Mouse (Mus musculus) heart, postnatal 0 days (tissue): ENCODE measurements at regions not wholly inside any gene's neighbourhood (a gene's known extent, or its start where the extent isn't known, plus 50 kb on each side); places are given as distances from the start of the nearest gene placed in this dataset.

Experiments
- ATAC-seq: fragments of 200-750 bp; cut with Nextera tagmentation; 2 replicates; pipeline ENCODE4 v1.8.0; 2017; ENCODE audit warnings: low read depth, moderate number of reproducible peaks, moderate library complexity; ENCODE audit not compliant: insufficient read depth
- DNase-seq: peaks from one replicate; pipeline ENCODE4 v3.0.0-alpha.2; 2016; ENCODE audit warnings: low spot score
- H3K27ac ChIP-seq: fragments of 300-500 bp; sonication (generic); 2 replicates; pipeline ENCODE4 v1.5.1; 2014; ENCODE audit warnings: low read depth, mild to moderate bottlenecking
- H3K27me3 ChIP-seq: fragments of 300-500 bp; sonication (generic); 2 replicates; pipeline ENCODE4 v1.6.1; 2014; ENCODE audit warnings: low read length, mixed read lengths; ENCODE audit not compliant: control insufficient read depth, insufficient read depth
- H3K36me3 ChIP-seq: fragments of 300-500 bp; sonication (generic); replicated peaks from 2 replicates; pipeline ENCODE4 v1.6.1; 2014; ENCODE audit warnings: low read length, mixed read lengths; ENCODE audit not compliant: control insufficient read depth, insufficient read depth
- H3K4me1 ChIP-seq: fragments of 300-500 bp; sonication (generic); 2 replicates; pipeline ENCODE4 v1.6.1; 2014; ENCODE audit warnings: antibody characterized with exemption; ENCODE audit not compliant: control insufficient read depth, insufficient read depth
- H3K4me2 ChIP-seq: fragments of 300-500 bp; sonication (generic); 2 replicates; pipeline ENCODE4 v1.6.1; 2014; ENCODE audit warnings: low read depth, mild to moderate bottlenecking, low read length, moderate library complexity
- H3K4me3 ChIP-seq: fragments of 300-500 bp; sonication (generic); 2 replicates; pipeline ENCODE4 v1.5.1; 2014; ENCODE audit warnings: low read depth, low read length
- H3K9ac ChIP-seq: fragments of 300-500 bp; sonication (generic); replicated peaks from 2 replicates; pipeline ENCODE4 v1.6.1; 2014; ENCODE audit warnings: low read depth, low read length, mixed read lengths
- H3K9me3 ChIP-seq: fragments of 300-500 bp; sonication (generic); replicated peaks from 2 replicates; pipeline ENCODE4 v1.6.1; 2016; ENCODE audit warnings: low read length; ENCODE audit not compliant: control insufficient read depth
- CTCF ChIP-seq: IDR thresholded peaks from 2 replicates; pipeline ENCODE4 v1.5.1; 2016; ENCODE audit warnings: antibody characterized with exemption, control low read depth, low read depth
- EP300 ChIP-seq: IDR thresholded peaks from 2 replicates; pipeline ENCODE4 v1.6.1; 2016; ENCODE audit warnings: antibody characterized with exemption, low read depth
- WGBS: fragments of 180-500 bp; shearing (Covaris S2); extraction: QIAGEN DNeasy Blood & Tissue Kit; methylation state at CpG from one replicate; pipeline ENCODE4 v1.1.7; 2014; 5-methylcytosine and 5-hydroxymethylcytosine counted together

GRCm38 (mm10) chr5:64600392-64600791, 202.8 kb upstream of the Klf3 start:
- WGBS, result 10% methylated on average over 7 of the region's 7 CpGs

DNA sequence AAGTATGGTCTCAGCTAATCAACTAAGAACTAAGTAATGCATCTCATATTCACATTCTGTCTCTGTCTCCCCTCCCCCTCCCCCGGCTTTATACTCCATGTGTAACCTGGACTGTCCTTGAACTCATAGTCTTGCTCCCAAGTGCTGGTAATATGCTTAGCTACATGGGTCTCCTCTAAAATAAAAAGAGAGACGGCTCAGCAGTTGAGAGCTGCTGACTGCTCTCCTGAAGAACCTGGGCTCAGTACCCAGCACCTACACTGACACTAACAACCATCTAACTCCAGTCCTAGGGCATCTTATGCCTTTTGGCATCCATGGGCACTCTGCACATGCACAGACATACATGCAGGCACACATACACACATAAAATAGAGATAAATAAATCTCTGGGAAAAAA, 202.4 kb upstream of the Klf3 start:
- H3K4me1 ChIP-seq, result peaks cover 7% of the 10 kb centered on the region
- no peak overlapping the region for H3K4me3 ChIP-seq
- no peak overlapping the region for H3K4me2 ChIP-seq
- no peaks in the 10 kb centered on the region for H3K27me3 ChIP-seq
- H3K9ac ChIP-seq, result no peak overlapping the region
- H3K27ac ChIP-seq, result 0 out of 2 replicates have a peak overlapping the region, but pooled peaks have one; percentile 87
- H3K9me3 ChIP-seq, result no peaks in the 10 kb centered on the region
- H3K36me3 ChIP-seq, result no peaks in the 10 kb centered on the region
- 16% methylated on average over 2 of the region's 2 CpGs for WGBS
- DNase-seq (no peak), ATAC-seq (no peak)
- no peak for TF ChIP-seq EP300
- TF ChIP-seq CTCF, result no peak

More at GRCm38 (mm10) chr5:64600392-64600791, 202.8 kb upstream of the Klf3 start:
- DNase-seq (no peak), ATAC-seq (peak; percentile 59)
- Histone ChIP-seq H3K4me3 (peak overlapping the region; percentile 32), H3K27ac (peak overlapping the region; percentile 87), H3K9me3 (no peaks in the 10 kb centered on the region), H3K36me3 (no peaks in the 10 kb centered on the region), H3K4me2 (peak overlapping the region; percentile 47), H3K27me3 (no peaks in the 10 kb centered on the region), H3K9ac (peak overlapping the region; percentile 22; the same call in 1 of the 2 replicates), H3K4me1 (peaks cover 7% of the 10 kb centered on the region)
- TF ChIP-seq EP300 (no peak), CTCF (no peak)

GRCm38 (mm10) chr5:64601285-64601684, 201.9 kb upstream of the Klf3 start:
- 34% methylated on average over 8 of the region's 8 CpGs for WGBS
- Histone ChIP-seq H3K4me1 (peaks cover 7% of the 10 kb centered on the region), H3K9ac (no peak overlapping the region), H3K27me3 (no peaks in the 10 kb centered on the region), H3K4me3 (no peak overlapping the region), H3K36me3 (no peaks in the 10 kb centered on the region), H3K4me2 (no peak overlapping the region), H3K27ac (no peak overlapping the region), H3K9me3 (no peaks in the 10 kb centered on the region)
- TF ChIP-seq CTCF (no peak), EP300 (no peak)
- no peak for ATAC-seq
- DNase-seq, result no peak

DNA sequence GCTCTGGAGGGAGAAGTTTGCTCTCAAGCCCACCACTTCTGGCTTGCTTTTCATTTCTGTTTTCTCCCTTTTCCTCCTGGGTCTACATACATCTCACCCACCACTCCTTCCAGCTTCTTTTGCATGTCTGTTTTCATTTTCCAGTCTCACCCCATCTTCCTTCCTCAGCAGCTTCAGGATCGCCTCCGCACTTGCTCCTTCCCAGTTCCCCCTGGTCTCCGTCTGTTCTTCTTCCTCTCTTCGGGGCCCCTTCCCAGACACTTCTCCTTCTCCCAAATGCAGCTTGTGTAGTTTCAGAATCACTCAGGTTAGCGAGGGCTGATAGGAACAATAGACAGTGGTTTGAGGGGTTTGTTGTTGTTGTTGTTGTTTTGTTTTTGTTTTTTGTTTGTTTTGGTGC, 201.4 kb upstream of the Klf3 start:
- no peaks in the 10 kb centered on the region for H3K36me3 ChIP-seq
- H3K27me3 ChIP-seq, result no peaks in the 10 kb centered on the region
- no peak for DNase-seq
- H3K4me1 ChIP-seq, result peaks cover 7% of the 10 kb centered on the region
- no peak for ATAC-seq
- no peak overlapping the region for H3K4me2 ChIP-seq
- WGBS, result 77% methylated on average over 5 of the region's 5 CpGs
- TF ChIP-seq CTCF, result no peak
- TF ChIP-seq EP300, result no peak
- no peak overlapping the region for H3K4me3 ChIP-seq
- H3K27ac ChIP-seq, result no peak overlapping the region
- H3K9me3 ChIP-seq, result no peaks in the 10 kb centered on the region
- no peak overlapping the region for H3K9ac ChIP-seq

GRCm38 (mm10) chr5:64602356-64602936, 200.7 kb upstream of the Klf3 start:
- H3K9ac ChIP-seq, result no peak overlapping the region
- DNase-seq, result no peak
- ATAC-seq, result no peak

More at GRCm38 (mm10) chr5:64602356-64602936, 200.7 kb upstream of the Klf3 start:
- Histone ChIP-seq H3K36me3 (no peaks in the 10 kb centered on the region), H3K27me3 (no peaks in the 10 kb centered on the region), H3K4me2 (no peak overlapping the region), H3K4me1 (peaks cover 7% of the 10 kb centered on the region), H3K9me3 (no peaks in the 10 kb centered on the region), H3K27ac (no peak overlapping the region), H3K4me3 (no peak overlapping the region)
- 83% methylated on average over 8 of the region's 8 CpGs for WGBS
- TF ChIP-seq CTCF (no peak), EP300 (no peak)
